Mouse (Mus musculus): ENCODE data around the gene Tmem184a.
A peak's percentile ranks its signal among the peaks of the same experiment; 100 is the strongest.

Gene Tmem184a

DNA sequence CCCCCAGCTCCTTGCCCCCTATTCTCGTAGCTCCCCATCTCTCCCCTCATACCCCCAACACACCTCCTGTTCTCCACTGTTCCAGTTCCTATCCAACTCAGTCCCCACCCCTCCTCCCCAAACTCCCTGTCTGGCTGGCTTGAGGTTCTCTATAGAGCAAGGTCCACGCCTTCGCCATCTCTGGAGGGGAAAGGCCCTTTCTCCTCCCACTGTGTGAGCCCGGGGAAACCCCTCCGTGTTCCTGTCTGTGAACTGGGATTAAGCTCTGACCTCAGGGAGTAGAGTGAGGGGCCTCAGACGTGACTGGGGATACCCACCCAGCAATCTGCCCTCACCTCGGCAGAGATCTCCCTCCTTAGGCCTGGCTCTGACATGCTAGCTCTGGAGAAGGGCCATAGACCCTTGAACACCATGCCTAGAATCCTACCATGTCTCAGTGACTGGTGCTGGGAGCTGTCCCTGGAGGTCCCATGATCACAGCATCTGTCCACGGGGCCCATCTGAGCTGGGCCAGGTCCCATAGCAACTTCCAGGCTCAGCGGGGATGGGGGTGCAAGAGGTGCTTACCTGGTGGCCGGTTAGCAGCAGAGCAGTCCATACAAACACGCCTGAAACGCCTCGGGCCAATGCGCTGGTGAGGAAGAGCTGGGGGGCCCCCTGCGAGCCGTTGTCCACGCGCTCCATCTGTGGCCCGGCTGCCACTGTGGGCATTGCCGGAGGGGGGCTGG is 7.2 kb downstream of the Tmem184a start:
- DNase-seq = no peak

DNA sequence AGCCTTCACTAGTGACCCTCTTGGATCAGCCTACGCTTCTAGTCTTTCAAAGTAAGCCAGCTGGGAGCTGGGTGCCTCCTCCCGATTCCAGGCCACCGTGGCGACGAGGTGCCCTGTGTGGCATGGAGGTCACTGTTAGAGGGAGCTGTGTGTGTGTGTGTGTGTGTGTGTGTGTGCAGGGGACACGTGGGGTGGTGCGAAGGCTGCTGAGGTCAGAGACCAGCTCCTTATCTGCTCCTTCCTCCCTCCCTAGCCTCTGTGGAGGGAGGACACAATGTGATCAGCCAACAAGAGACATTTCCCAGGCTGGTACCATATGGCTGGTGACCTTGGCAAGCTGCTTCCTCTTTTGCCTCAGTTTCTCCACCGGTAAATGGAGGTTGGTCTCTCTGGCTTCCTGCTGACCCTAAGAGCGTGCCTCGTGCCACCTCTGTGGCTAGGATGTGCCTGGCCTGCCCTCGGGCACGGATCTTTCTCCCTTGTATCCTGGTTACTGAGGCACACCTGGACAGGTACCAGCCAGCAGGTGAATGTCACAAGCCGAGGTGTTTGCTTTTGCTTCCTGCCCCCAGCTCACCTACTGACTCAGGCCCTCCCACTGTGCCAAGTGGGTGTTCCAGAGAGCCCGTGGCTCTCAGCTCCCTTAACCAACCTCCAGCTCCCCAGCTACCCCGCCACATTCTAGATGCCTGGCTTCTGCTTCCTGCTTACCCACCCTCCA is 7.9 kb downstream of the Tmem184a start:
- no peak for DNase-seq

DNA sequence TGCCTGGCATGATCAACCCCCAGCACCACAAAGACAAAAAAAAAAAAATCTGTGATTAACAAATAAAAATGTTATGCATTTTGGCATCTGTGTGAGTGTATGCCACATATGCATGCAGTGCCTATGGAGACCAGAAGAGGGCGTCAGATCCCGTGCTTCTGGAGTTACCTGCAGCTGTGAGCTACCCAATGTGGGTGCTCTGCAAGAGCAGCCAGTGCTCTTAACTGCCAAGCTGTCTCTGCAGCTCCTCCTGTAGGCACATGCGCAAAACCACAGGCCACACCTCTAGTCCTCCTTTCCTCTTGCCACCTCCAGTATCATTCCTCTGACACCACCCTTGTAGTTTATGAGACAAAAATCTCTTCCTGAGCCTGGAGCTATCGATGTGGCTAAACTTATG is 10.3 kb downstream of the Tmem184a start:
- peak; percentile 54 for DNase-seq

DNA sequence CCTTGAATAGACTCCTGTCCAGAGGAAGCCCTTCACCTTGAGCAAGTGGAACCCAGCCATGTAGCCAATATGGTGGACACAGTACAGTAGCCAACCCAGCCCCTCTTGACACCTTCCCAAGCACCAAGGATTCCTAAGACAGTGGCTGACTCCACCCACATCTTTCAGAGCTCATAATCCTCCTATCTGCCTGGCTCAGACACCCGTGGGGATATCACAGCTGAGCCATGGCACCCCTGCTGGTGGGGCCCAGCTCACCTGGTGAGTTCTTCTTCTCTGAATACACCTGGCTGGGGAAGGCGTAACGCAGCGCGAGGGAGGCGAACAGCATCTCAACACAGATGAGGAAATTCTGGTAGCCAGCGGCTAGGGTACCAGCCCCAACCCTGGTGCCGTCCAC is 13.8 kb downstream of the Tmem184a start:
- no peak for DNase-seq

DNA sequence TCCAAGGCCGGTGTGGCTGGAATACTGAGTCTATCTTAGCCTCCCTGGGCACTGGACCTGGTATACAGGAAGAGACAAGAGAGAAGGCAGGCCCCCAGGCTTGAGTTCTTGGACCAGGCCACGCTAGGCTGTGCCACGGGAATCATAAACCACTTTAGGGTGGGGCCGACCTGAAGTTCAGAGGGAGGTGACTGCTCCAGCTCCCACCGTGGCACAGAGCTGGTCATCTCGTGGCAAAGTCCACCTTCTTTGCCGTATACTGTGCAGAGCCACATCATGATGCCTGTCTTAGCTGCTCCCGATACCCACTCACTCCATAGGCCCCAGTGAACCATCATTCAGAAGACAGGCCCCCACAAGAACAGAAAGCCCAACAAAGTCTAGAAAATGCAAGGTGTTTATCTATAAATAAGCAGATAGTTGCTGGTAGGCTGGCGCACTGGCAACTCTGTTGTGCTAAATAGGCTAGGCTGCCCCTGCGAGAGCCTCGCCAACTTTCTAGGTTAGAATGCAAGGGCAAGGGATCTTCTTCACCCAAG is 15.1 kb downstream of the Tmem184a start:
- DNase-seq = no peak

DNA sequence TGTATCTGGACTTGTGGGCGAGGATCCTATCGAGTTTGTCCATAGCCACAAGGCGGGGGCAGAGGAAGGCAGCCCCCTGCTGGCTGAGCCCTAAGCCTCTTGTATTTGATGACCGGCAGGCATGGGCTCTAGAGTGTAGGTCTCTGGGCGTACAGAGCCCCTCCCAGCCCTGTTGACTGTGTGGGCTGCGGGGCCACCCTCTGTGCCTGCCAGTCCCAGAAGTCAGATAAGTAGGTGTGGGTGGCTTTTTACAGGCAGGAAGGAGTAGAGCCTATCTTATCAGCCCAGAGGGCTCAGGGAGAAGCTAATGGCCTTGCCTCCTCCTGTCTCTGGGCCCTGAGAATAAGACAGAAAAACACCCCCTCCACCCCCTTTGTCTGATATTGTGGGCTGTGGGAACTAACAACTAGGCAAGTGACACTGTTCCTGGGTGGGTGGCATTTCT is 15.6 kb downstream of the Tmem184a start:
- DNase-seq = no peak

DNA sequence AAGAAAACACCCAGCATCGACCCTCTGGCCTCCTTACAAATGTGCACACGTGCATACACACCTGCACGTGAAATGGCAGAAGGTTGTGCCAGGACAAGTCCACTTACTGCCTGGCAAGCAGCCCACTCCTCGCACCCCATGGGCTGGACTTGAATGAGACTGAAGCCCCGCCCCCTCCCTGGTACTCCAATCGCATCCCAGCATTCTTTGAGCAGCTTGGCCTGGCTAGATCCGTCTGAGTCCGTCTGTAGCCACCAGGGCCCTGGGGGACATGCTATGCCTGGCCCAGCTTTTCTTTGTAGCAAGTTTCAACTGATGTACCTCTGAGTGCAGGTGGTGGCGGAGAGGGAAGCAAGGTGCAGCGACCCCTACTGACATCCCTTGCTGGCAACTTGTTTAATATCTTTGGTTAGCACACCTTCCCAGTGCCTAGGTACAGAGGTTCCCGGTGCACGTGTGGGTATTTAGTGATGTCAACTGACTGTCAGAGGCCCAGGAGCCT is 16.1 kb downstream of the Tmem184a start:
- peak; percentile 76 for DNase-seq

DNA sequence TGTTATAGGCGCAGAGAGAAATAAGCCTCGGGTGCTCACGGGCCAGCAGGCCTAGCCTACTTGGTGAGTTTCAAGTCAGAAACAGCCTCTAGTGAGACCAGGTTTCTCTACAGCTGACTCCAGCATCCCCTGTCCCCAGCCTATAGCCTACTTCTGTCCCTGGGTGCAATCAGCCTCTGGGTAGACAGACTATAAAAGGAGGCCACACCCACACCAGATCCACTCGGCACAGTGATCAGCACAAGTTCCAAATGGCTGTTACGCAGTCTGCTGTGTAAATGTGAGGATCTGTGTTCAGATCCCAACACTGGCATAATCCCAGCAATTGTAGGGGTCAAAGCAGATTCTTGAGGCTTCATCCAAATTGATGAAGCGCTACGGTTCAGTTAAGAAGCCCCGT is 16.6 kb downstream of the Tmem184a start:
- no peak for DNase-seq

DNA sequence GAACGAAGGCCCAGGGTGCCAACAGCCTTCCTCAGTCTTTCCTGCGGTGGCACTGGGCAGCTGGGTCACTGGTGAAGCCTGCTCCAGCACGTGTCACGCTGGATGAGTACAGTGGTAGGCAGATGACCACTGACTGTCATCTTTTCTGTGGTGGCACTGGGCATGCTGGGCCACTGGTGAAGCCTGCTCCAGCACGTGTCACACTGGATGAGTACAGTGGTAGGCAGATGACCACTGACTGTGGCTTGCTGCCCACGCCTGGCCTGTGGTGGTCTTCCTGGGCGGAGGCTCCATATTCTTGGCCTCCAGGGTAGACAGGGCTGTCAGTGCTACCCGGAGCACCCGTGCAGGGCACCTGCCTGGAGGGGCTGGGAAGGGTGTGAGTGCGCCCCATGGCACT is 17.8 kb downstream of the Tmem184a start:
- no peak for DNase-seq

DNA sequence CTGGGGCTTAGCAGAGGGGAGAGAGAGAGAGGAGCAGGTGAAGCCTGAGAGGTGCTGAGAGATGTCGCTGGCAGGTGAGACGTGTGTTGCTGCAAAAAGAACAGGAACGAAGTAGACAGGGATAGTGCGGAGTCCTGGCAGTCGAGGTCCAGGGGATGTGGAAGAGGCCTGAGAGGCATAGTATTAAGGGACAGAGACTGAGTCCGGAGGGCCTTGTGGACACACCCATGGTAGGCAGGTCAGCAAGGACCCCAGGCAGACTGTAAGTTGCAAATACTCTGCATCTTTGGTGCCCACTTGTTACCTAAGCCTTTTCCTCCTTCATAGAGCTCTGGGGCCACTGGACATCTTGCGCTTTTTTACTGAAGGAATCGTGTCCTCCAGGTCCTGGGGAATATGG is 18.5 kb downstream of the Tmem184a start:
- no peak for DNase-seq

DNA sequence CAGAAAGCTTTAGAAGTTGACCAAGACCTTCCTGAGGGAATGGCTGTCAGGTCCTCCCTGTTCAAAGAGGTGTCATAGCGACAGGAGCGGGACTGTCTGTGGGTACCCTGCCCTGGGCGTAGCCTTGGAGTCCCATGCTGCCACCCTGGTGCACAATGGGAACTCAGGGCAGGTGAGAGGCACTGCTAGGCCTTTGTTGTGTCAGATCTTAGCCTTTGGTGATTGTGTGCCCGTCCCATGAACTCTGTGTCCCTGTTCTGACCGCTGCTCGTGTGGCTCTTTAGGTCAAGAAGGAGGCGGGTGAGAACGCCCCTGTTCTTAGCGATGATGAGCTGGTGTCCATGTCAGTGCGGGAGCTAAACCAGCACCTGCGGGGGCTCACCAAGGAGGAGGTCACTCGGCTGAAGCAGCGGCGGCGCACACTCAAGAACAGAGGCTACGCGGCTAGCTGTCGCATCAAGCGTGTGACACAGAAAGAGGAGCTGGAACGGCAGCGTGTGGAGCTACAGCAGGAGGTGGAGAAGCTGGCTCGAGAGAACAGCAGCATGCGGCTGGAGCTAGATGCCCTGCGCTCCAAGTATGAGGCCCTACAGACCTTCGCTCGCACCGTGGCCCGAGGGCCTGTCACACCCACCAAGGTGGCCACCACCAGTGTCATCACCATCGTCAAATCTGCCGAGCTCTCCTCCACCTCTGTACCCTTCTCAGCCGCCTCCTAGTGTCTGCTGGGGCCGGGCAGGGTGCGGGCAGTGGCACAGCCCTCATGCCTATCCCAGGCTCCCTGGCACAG is 19.7 kb downstream of the Tmem184a start:
- no peak for DNase-seq

DNA sequence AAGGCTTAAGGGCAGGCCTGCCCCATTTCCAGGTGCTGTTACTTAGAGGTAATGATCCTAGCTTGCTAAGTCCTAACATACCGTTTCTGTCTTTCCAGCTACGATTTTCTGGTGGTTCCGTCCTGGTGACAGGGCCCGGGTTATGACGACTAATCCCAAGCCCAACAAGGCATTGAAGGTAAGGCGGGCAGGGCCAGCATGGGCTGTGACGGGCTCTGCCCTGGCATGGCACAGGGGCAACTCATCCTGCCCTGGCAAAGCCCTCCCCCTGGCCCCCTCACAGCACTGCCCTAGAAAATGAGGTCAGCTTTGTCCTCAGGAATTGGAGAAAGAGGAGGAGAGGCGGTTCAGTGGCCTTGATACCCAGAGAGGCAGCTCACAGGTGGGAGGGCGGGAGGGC is 20.7 kb downstream of the Tmem184a start:
- DNase-seq = no peak

DNA sequence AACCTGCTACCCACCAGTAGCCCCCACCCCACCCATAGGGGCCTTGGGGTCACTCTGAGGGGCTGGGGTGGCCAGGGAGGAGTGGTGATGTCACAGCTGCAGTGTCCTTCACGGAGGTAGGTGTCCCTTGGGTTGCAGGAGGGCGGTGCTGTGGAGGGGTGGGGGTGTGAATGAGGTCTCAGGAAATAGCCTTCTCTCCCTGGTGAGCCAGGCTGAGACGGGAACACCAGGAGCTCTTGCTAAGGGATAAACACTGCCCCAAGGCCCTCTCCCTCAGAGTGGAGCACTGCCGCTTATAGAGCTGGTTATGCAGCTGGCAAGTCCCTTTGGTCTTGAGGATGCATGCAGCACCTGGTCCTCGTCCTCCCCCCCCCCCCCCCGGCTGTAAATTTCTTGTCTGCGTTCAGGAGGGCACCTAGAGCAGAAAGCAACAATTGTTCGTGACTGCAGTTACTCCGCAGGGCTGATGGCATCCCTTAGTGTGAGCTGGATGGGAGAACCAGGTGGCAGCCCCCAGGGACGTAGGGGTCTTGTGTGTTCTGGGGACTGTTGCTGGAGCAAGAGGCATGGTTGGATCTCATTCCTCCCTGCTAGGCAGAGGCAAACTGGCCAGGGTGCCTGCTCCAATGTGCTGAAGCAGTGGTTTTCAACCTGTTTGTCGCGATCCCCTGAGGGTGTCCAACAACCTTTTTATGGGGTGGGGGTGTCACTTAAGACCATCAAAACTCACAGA is 21.4 kb downstream of the Tmem184a start:
- DNase-seq = no peak

DNA sequence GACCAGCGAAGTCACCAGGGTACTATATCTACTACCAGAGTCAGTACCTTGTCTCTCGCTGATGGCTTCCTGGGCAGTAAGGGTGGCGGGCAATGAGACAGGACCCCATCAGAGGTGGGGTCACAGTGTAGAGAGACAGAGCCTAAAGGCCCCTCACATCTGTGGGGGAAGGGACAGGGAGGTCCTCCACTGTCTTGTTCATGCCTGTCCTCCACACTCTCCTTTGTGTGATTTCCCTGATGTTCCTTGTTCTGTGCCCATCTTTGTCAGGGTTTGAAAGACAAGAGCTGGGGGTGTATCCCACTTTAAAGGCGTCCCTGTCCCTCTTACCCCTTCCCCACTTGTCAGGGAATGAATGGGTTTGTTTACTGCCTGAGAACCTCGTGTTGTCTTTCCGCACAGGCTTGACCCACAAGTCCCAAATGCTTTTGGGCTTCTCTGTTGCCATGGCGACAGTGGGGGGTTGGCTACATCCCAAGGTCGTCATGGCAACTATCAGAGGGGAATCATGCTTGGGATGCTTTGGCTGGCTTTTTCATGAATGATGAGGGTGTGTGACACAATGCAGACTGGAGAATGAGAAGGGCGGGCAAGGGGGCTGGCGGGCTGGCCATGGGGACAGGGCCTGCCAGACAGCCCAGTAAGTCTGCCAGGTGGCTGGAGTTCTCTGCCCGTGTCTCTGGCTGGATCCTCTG is 22.1 kb downstream of the Tmem184a start:
- no peak for DNase-seq

DNA sequence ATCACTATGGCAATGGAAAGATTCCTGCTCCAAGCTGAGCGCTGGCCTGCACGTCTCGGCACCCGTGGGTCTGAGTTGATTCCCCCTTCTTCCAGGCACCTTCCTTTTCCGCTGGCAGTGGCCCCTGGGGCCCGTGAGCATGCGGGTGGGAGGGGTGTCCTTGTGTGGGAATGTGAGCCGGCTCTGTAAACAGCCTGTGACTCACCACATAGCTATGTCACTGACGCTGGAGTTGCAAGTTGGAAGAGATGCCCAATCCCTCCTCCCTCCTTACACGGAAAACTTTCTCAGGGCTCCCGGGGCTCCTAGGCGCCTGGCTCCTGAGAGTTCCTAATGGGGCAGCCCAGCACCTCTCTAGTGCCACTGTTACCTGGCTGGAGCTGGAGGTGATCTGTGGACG is 22.8 kb downstream of the Tmem184a start:
- no peak for DNase-seq

DNA sequence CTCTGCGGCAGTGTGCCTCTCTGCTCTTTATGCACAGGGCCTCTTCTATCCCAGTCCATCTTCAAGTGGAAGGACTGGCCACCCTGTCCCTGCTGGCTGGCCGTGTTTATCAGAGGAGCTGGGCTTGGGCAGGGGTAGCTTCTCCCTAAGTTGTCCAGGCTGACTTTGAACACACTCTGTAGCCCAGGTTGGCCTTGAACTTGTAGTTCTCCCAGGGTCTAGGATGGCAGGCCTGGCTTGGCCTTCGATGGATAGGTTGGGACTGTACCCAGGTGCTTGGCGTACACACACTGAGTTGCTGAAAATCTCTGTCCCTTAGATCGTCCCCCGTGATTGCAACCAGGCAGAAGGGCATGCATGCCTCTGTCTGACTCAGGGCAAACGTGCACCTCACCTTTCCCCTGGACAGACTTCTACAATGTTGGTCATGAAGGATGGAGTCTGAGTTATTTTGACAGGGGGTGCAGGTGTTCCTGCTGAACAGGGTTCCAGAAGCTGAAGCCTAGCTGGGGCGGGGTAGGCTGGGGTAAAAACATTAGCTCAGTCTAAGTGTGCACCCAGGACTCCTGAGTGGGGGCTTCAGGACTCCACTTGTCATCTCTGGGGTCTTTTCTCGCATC is 23.6 kb downstream of the Tmem184a start:
- DNase-seq = no peak

DNA sequence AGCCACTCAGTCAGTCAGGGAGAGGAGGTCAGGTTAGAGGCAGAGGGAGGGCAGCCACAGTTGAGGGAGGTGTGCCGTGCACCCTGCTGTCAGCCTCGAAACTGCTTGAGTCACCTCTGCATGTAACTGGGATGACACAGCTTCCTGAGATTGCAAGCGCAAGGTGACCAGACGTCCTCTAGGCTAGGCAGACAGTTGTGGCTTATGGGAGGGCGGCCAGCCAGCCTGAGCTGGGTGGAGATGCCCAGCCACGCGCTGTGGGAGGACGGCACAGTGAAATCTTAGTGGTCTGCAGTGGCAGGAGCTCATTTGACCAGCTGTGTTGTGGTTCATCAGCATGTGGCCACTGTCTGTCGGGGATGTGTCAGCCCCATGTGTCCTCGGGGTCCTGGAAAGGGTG is 24.8 kb downstream of the Tmem184a start:
- DNase-seq = no peak

DNA sequence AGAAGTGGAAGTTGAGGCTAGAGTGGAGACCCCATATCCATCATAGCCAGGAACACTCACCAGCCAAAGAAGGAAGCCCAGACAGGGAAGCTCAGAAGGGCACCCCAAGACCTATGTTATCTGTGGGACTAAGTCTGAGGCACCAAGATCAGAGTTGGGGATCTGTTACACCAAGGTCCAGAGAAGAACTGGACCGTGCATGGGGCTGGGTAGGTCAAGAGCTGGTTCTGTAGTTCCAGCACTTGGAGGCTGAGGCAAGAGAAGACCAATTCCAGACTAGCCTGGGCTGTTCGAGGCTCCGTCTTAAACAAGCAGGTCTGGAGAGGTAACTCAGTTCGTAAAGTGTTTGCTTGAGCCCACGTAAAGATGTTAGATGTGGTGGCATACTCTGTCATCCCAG is 25.6 kb downstream of the Tmem184a start:
- no peak for DNase-seq

DNA sequence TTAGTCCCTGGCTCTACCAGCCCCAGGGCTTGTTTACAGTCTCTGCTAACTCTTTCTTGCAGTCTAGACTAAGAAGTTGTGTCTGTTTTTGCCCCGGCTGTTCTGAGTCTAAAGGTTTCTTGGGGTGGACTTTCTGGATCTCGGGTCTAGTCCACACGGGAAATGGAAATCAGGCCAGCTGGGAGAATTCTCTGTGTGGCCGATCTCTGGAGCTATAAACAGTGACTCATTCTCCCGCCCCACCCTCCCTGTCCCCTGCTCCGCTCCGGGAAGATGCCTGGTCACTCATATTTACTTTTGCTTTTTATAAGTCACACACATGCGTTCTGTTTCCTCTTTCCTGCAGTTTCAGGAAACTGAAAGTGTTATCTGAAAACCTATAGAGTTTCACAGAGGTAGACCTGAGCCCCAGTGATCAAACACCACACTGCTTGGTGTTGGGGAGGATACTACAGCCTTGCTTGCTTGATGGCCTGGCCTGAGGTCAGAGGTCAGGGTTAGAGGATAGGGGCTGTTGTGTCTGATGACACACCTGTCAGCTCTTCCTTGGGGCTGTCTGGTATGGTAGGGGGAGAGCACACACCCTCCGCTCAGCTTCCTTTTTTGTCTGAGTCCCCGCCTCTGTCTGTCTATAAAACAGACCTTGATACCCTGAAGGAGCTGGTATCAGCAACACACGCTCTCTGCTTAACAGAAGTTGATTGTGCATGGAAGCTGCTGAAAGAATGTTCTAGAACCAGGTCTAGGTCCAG is 26.2 kb downstream of the Tmem184a start:
- no peak for DNase-seq

DNA sequence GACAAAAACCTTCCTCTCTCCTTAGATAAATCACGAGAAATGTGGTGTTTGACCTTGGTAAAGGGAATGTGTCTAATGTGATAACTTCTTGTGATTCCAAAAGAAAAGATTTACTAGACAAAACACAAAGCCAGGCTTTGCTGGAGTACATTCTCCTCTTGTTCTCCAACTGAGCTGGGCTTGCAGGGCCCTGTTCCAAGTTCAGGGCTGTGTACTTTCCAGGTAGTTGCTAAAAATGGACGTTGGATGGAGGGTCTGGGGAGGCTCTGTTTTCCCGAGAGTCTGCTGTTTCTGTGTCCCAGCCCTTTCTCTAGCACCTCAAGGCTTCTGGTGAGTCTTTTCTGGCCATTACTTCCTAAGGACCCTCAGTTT is 26.8 kb downstream of the Tmem184a start:
- DNase-seq = no peak

Measured in thymus, postnatal 4 days (tissue).